Mouse (Mus musculus) MEL (cell line): ENCODE measurements around the gene Celsr2. TPM values are rescaled to one million over a fixed set of nuclear protein-coding genes. Genes with fewer than 3 reads are reported as not detected.
A peak's percentile ranks its signal among the peaks of the same experiment; 100 is the strongest.

Experiments used
- DNase-seq: peaks from one replicate; pipeline ENCODE4 v3.0.0; 2011; ENCODE audit warnings: low read depth, low spot score
- H3K27ac ChIP-seq: 2 replicates; pipeline ENCODE4 v1.5.1; 2012; ENCODE audit warnings: low read depth, mild to moderate bottlenecking, control low read depth, low read length, moderate library complexity; ENCODE audit not compliant: control insufficient read depth
- H3K27me3 ChIP-seq, 2 experiments: fragments of 150-350 bp in 1 of 2; sonication (generic) in 1 of 2; 2 replicates each; pipeline ENCODE4 v1.6.1; 2012; ENCODE audit warnings: low read length in 2 of 2, mild to moderate bottlenecking in 2 of 2, improper control_type of control experiment in 1 of 2, moderate library complexity in 1 of 2; ENCODE audit not compliant: insufficient read depth in 2 of 2, control insufficient read depth in 1 of 2
- H3K36me3 ChIP-seq, 2 experiments: 2 replicates each; pipeline ENCODE4 v1.6.1; 2012 to 2014; ENCODE audit warnings: low read length in 2 of 2, improper control_type of control experiment in 1 of 2, inconsistent platforms in 1 of 2, mild to moderate bottlenecking in 1 of 2; ENCODE audit not compliant: insufficient read depth in 2 of 2, control insufficient read depth in 1 of 2
- H3K4me1 ChIP-seq, 2 experiments: fragments of 150-350 bp in 1 of 2; sonication (generic) in 1 of 2; 2 replicates each; pipeline ENCODE4 v1.6.1; 2012; ENCODE audit warnings: low read length in 2 of 2, improper control_type of control experiment in 1 of 2, mild to moderate bottlenecking in 1 of 2; ENCODE audit not compliant: insufficient read depth in 2 of 2, control insufficient read depth in 1 of 2
- H3K4me3 ChIP-seq, 2 experiments: fragments of 150-350 bp in 1 of 2; sonication (generic) in 1 of 2; 2 replicates each; pipeline ENCODE4 v1.5.1; 2012; ENCODE audit warnings: low read depth in 2 of 2, low read length in 2 of 2, mild to moderate bottlenecking in 2 of 2, moderate library complexity in 2 of 2, control low read depth in 1 of 2, improper control_type of control experiment in 1 of 2; ENCODE audit not compliant: control insufficient read depth in 1 of 2, insufficient read depth in 1 of 2
- H3K79me2 ChIP-seq: 2 replicates; pipeline ENCODE4 v1.6.1; 2012; ENCODE audit warnings: mild to moderate bottlenecking, low read length, moderate library complexity; ENCODE audit not compliant: control insufficient read depth, poor library complexity, insufficient read depth
- H3K9ac ChIP-seq: 2 replicates; pipeline ENCODE4 v1.6.1; 2012; ENCODE audit warnings: low read depth, mild to moderate bottlenecking, control low read depth, low read length, moderate library complexity; ENCODE audit not compliant: control insufficient read depth, poor library complexity, severe bottlenecking
- H3K9me3 ChIP-seq: fragments of 150-350 bp; sonication (generic); replicated peaks from 2 replicates; pipeline ENCODE4 v1.6.1; 2012; ENCODE audit warnings: mild to moderate bottlenecking, low read length, improper control_type of control experiment, moderate library complexity; ENCODE audit not compliant: insufficient read depth
- BHLHE40 ChIP-seq: IDR thresholded peaks from 2 replicates; pipeline ENCODE4 v1.6.1; 2012; ENCODE audit warnings: low read depth, mild to moderate bottlenecking, inconsistent platforms, low read length, improper control_type of control experiment, borderline replicate concordance
- CHD1 ChIP-seq: IDR thresholded peaks from 2 replicates; pipeline ENCODE4 v1.6.1; 2012; ENCODE audit warnings: low read depth, mild to moderate bottlenecking, inconsistent platforms, low read length, improper control_type of control experiment
- ELF1 ChIP-seq: IDR thresholded peaks from 2 replicates; pipeline ENCODE4 v1.6.1; 2014; ENCODE audit warnings: low read depth, mild to moderate bottlenecking, inconsistent platforms, low read length, improper control_type of control experiment, moderate library complexity
- ETS1 ChIP-seq: IDR thresholded peaks from 2 replicates; pipeline ENCODE4 v1.6.1; 2012; ENCODE audit warnings: low read depth, mild to moderate bottlenecking, inconsistent platforms, low read length, improper control_type of control experiment, moderate library complexity
- GATA1 ChIP-seq: IDR thresholded peaks from 2 replicates; pipeline ENCODE4 v1.6.1; 2011; ENCODE audit warnings: low read depth, low read length, improper control_type of control experiment
- HCFC1 ChIP-seq: IDR thresholded peaks from 2 replicates; pipeline ENCODE4 v1.6.1; 2012; ENCODE audit warnings: low read depth, mild to moderate bottlenecking, inconsistent platforms, low read length, improper control_type of control experiment, moderate library complexity
- MAFK ChIP-seq: IDR thresholded peaks from 2 replicates; pipeline ENCODE4 v1.6.1; 2011; ENCODE audit warnings: low read depth, mild to moderate bottlenecking, low read length, improper control_type of control experiment, borderline replicate concordance
- MAX ChIP-seq: IDR thresholded peaks from 2 replicates; pipeline ENCODE4 v1.6.1; 2011; ENCODE audit warnings: low read length, improper control_type of control experiment
- MAZ ChIP-seq: IDR thresholded peaks from 2 replicates; pipeline ENCODE4 v1.6.1; 2012; ENCODE audit warnings: low read depth, mild to moderate bottlenecking, inconsistent platforms, low read length, improper control_type of control experiment
- MEF2A ChIP-seq: IDR thresholded peaks from 2 replicates; pipeline ENCODE4 v1.6.1; 2014; ENCODE audit warnings: low read depth, mild to moderate bottlenecking, inconsistent platforms, low read length, improper control_type of control experiment; ENCODE audit not compliant: poor library complexity, insufficient replicate concordance, severe bottlenecking; ENCODE audit errors: extremely low read depth
- MXI1 ChIP-seq: IDR thresholded peaks from 2 replicates; pipeline ENCODE4 v1.6.1; 2011; ENCODE audit warnings: mild to moderate bottlenecking, low read depth, low read length, improper control_type of control experiment
- MYC ChIP-seq: IDR thresholded peaks from 2 replicates; pipeline ENCODE4 v1.6.1; 2011; ENCODE audit warnings: low read depth, mild to moderate bottlenecking, low read length, improper control_type of control experiment, moderate library complexity
- NELFE ChIP-seq: IDR thresholded peaks from 2 replicates; pipeline ENCODE4 v1.6.1; 2011; ENCODE audit warnings: low read depth, low read length, improper control_type of control experiment
- NRF1 ChIP-seq: IDR thresholded peaks from 2 replicates; pipeline ENCODE4 v1.6.1; 2014; ENCODE audit warnings: low read depth, mild to moderate bottlenecking, inconsistent platforms, low read length, improper control_type of control experiment, moderate library complexity; ENCODE audit not compliant: poor library complexity, insufficient read depth, severe bottlenecking
- POLR2A ChIP-seq, 2 experiments: IDR thresholded peaks; 2 replicates each; pipeline ENCODE4 v1.6.1; 2011 to 2012; ENCODE audit warnings: low read length in 2 of 2, mild to moderate bottlenecking in 2 of 2, control low read depth in 1 of 2, improper control_type of control experiment in 1 of 2, low read depth in 1 of 2, moderate library complexity in 1 of 2; ENCODE audit not compliant: control insufficient read depth in 1 of 2, insufficient read depth in 1 of 2, poor library complexity in 1 of 2
- POLR2AphosphoS2 ChIP-seq: IDR thresholded peaks from 2 replicates; pipeline ENCODE4 v1.6.1; 2011; ENCODE audit warnings: low read length, improper control_type of control experiment
- POLR2AphosphoS5 ChIP-seq: IDR thresholded peaks from 2 replicates; pipeline ENCODE4 v1.6.1; 2012; ENCODE audit warnings: low read depth, borderline replicate concordance, mild to moderate bottlenecking, inconsistent platforms, low read length, moderate library complexity, mixed read lengths
- RCOR1 ChIP-seq: IDR thresholded peaks from 2 replicates; pipeline ENCODE4 v1.6.1; 2012; ENCODE audit warnings: low read depth, mild to moderate bottlenecking, inconsistent platforms, low read length, improper control_type of control experiment
- SIN3A ChIP-seq: IDR thresholded peaks from 2 replicates; pipeline ENCODE4 v1.6.1; 2012; ENCODE audit warnings: low read length, improper control_type of control experiment, inconsistent platforms
- TBP ChIP-seq: IDR thresholded peaks from 2 replicates; pipeline ENCODE4 v1.8.0; 2011; ENCODE audit warnings: low read depth, low read length, improper control_type of control experiment
- TCF12 ChIP-seq: IDR thresholded peaks from 2 replicates; pipeline ENCODE4 v1.6.1; 2014; ENCODE audit warnings: low read depth, mild to moderate bottlenecking, inconsistent platforms, low read length, improper control_type of control experiment, moderate library complexity
- ZC3H11A ChIP-seq: IDR thresholded peaks from 2 replicates; pipeline ENCODE4 v1.6.1; 2012; ENCODE audit warnings: low read depth, mild to moderate bottlenecking, inconsistent platforms, low read length, improper control_type of control experiment
- ZMIZ1 ChIP-seq: IDR thresholded peaks from 2 replicates; pipeline ENCODE4 v1.6.1; 2012; ENCODE audit warnings: low read depth, mild to moderate bottlenecking, inconsistent platforms, low read length, improper control_type of control experiment, moderate library complexity
- polyA plus RNA-seq, 2 experiments: library from polyadenylated mRNA; stranded (reverse) in 1 of 2; unstranded in 1 of 2; fragments of >175 nt in 1 of 2; fragments of >200 nt in 1 of 2; gene quantifications; 2 replicates each; pipeline versions ENCODE4 v1.2.1 to v1.2.4; 2012; ENCODE audit warnings: low replicate concordance in 2 of 2, low read depth in 1 of 2; ENCODE audit not compliant: insufficient read length in 2 of 2, insufficient read depth in 1 of 2, missing spikeins in 1 of 2
- total RNA-seq: library from RNA; depleted of rRNA; stranded (reverse); fragments of 300-350 nt; gene quantifications from 2 replicates; pipeline ENCODE4 v1.2.3, GENCODE M21; 2012

The Celsr2 gene
- total and polyA plus RNA-seq, 3 experiments: 0.04 TPM; not detected in 2

DNA sequence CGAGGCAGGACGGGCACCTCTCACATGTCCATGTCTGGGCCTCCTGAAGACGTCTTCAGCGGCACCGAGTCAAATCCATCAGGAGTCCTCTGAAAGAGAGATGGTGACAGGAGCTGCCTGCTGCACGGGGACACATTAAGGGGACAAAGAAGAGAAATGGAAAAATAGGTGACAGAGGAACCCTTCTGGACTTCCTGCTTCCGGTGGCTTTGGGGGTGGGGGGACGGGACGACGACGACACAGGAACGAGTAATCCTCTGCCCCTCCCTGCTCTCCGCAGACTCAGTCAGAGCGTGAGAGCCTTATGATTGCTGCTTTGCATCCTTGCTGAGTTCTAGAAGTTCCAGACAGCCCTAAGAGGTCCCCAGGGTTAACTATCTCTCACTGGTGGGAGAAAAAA, 43.0 kb upstream of the Celsr2 start:
- TF ChIP-seq CHD1 (no peak), MXI1 (peak; percentile 33; the same call in 1 of the 2 replicates), HCFC1 (peak; percentile 72), POLR2A (IDR thresholded peaks at IDR 0.05; ENCODE audit: control insufficient read depth in 1 of 2, insufficient read depth in 1 of 2, low read depth in 1 of 2, low read length in 2 of 2, poor library complexity in 1 of 2) (peak; percentile 4 to 80; a peak in 2 of 4 replicates), GATA1 (no peak), TBP (peak; percentile 72; the same call in 1 of the 2 replicates), TCF12 (peak; percentile 27; the same call in 1 of the 2 replicates), MYC (no peak), NELFE (peak; percentile 72), MEF2A (no peak), POLR2AphosphoS5 (no peak), MAZ (peak; percentile 56; the same call in 1 of the 2 replicates), POLR2AphosphoS2 (no peak; the same call in 1 of the 2 replicates), ELF1 (peak; percentile 92), ZMIZ1 (peak; percentile 69; the same call in 1 of the 2 replicates), RCOR1 (no peak), MAX (0 out of 2 replicates have a peak, but pooled peaks have one; percentile 11), SIN3A (peak; percentile 48; the same call in 1 of the 2 replicates), BHLHE40 (no peak), ETS1 (0 out of 2 replicates have a peak, but pooled peaks have one; percentile 18), MAFK (no peak)
- DNase-seq: peak; percentile 78
- Histone ChIP-seq H3K27ac (peak overlapping the region; percentile 67), H3K4me3 (peak overlapping the region; percentile 65 to 75), H3K27me3 (peaks cover 2 to 4% of the 10 kb centered on the region in 2 experiments; a peak in 3 of 4 replicates), H3K9me3 (no peaks in the 10 kb centered on the region), H3K79me2 (no peaks in the 10 kb centered on the region; the same call in 1 of the 2 replicates), H3K9ac (peak overlapping the region; percentile 74), H3K36me3 (peaks cover 0 to 4% of the 10 kb centered on the region in 2 experiments; a peak in 2 of 4 replicates), H3K4me1 (peaks cover 0 to 4% of the 10 kb centered on the region in 2 experiments; a peak in 1 of 4 replicates)

DNA sequence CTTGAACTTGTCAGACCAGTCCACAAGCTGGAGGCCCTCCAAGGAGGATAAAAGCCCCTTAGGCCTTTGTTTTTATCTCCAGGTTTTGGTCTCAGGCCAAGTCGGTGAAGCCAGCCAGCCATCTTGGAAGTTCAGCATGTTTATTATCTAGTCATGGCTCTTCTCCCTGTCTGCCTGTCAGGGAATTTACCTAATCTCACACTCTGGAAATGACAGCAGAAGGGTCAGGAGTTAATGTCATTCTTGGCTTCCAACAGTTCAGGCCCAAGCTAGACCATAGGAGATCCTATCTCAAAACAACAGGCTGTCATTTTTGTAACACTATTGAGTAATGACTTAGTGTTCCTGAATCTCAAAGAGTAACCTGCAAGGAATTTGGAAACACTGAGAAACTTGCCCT, 38.8 kb upstream of the Celsr2 start:
- H3K27me3 ChIP-seq: peaks cover 12 to 19% of the 10 kb centered on the region in 2 experiments

More for the DNA sequence above, 38.8 kb upstream of the Celsr2 start:
- H3K4me1 ChIP-seq: peaks cover 0 to 4% of the 10 kb centered on the region in 2 experiments; a peak in 1 of 4 replicates
- peaks cover 0 to 4% of the 10 kb centered on the region in 2 experiments; a peak in 2 of 4 replicates for H3K36me3 ChIP-seq
- no peak overlapping the region for H3K9ac ChIP-seq
- H3K79me2 ChIP-seq: no peaks in the 10 kb centered on the region; the same call in 1 of the 2 replicates
- TF ChIP-seq ZMIZ1 (no peak), ZC3H11A (no peak), NRF1 (no peak)
- no peaks in the 10 kb centered on the region for H3K9me3 ChIP-seq
- no peak overlapping the region for H3K4me3 ChIP-seq
- no peak for DNase-seq
- no peak overlapping the region for H3K27ac ChIP-seq
